Mouse (Mus musculus) adrenal gland, adult 8-10 months (tissue): ENCODE measurements around the gene Col4a1. TPM values are rescaled to one million over a fixed set of nuclear protein-coding genes. Genes with fewer than 3 reads are reported as not detected.

Experiments used
- DNase-seq: peaks from one replicate; pipeline ENCODE4 v3.0.0; 2022
- total RNA-seq, 4 experiments: library from RNA; stranded (reverse); gene quantifications; 2 replicates each; pipeline ENCODE4 v1.2.4; 2022

The Col4a1 gene
- total RNA-seq, 4 experiments from 2014 or later = 276 to 357 (median 298) TPM

- no peak for DNase-seq
Measured at GRCm38 (mm10) chr8:11265971-11266370, 46.7 kb downstream of the Col4a1 start.

GRCm38 (mm10) chr8:11263848-11264247, 48.8 kb downstream of the Col4a1 start:
- no peak for DNase-seq

GRCm38 (mm10) chr8:11262031-11262735, 50.4 kb downstream of the Col4a1 start:
- no peak for DNase-seq

GRCm38 (mm10) chr8:11259832-11260615, 52.6 kb downstream of the Col4a1 start:
- peak; percentile 76 for DNase-seq

GRCm38 (mm10) chr8:11258517-11259136, 54.0 kb downstream of the Col4a1 start:
- DNase-seq = peak; percentile 69

- DNase-seq = peak; percentile 60
Measured at GRCm38 (mm10) chr8:11257079-11258017, 55.3 kb downstream of the Col4a1 start.

- no peak for DNase-seq
Measured at GRCm38 (mm10) chr8:11256405-11256804, 56.2 kb downstream of the Col4a1 start.

- DNase-seq = no peak
Measured at GRCm38 (mm10) chr8:11255680-11256079, 56.9 kb downstream of the Col4a1 start.

- no peak for DNase-seq
Measured at GRCm38 (mm10) chr8:11254914-11255530, 57.6 kb downstream of the Col4a1 start.

GRCm38 (mm10) chr8:11254510-11254909, 58.1 kb downstream of the Col4a1 start:
- no peak for DNase-seq

- peak; percentile 77 for DNase-seq
Measured at GRCm38 (mm10) chr8:11253556-11253955, 59.1 kb downstream of the Col4a1 start.

GRCm38 (mm10) chr8:11253041-11253440, 59.6 kb downstream of the Col4a1 start:
- DNase-seq = no peak

- DNase-seq = no peak
Measured at GRCm38 (mm10) chr8:11252235-11252774, 60.3 kb downstream of the Col4a1 start.

GRCm38 (mm10) chr8:11250149-11250548, 62.5 kb downstream of the Col4a1 start:
- no peak for DNase-seq

- DNase-seq = no peak
Measured at GRCm38 (mm10) chr8:11249541-11250058, 63.0 kb downstream of the Col4a1 start.

- DNase-seq = no peak
Measured at GRCm38 (mm10) chr8:11248712-11249111, 63.9 kb downstream of the Col4a1 start.

- DNase-seq = no peak
Measured at GRCm38 (mm10) chr8:11241488-11241887, 71.1 kb downstream of the Col4a1 start.

GRCm38 (mm10) chr8:11234879-11235210, 77.8 kb downstream of the Col4a1 start:
- DNase-seq = no peak

- peak; percentile 59 for DNase-seq
Measured at GRCm38 (mm10) chr8:11234151-11234878, 78.3 kb downstream of the Col4a1 start.

- DNase-seq = no peak
Measured at GRCm38 (mm10) chr8:11233009-11233408, 79.6 kb downstream of the Col4a1 start.

- no peak for DNase-seq
Measured at GRCm38 (mm10) chr8:11230277-11230676, 82.3 kb downstream of the Col4a1 start.
